Mouse (Mus musculus) midbrain, embryonic 11.5 days (tissue): ENCODE results near the gene Lag3. TPM values are rescaled to one million over a fixed set of nuclear protein-coding genes. Genes with fewer than 3 reads are reported as not detected.

Experiments
- ATAC-seq: fragments of 200-750 bp; cut with Nextera tagmentation; 2 replicates; pipeline ENCODE4 v1.8.0; 2017; ENCODE audit warnings: moderate TSS enrichment, moderate library complexity; ENCODE audit not compliant: low FRiP score
- DNase-seq: peaks from one replicate; pipeline ENCODE4 v3.0.0; 2015; ENCODE audit warnings: low spot score; ENCODE audit errors: missing footprints
- H3K27ac ChIP-seq: fragments of 300-500 bp; sonication (generic); 2 replicates; pipeline ENCODE4 v1.5.1; 2014; ENCODE audit warnings: low read depth, low read length
- H3K27me3 ChIP-seq: fragments of 300-500 bp; sonication (generic); 2 replicates; pipeline ENCODE4 v1.6.1; 2014; ENCODE audit warnings: mild to moderate bottlenecking, low read length, moderate library complexity, mixed read lengths; ENCODE audit not compliant: control insufficient read depth, insufficient read depth
- H3K36me3 ChIP-seq: fragments of 300-500 bp; sonication (generic); 2 replicates; pipeline ENCODE4 v1.6.1; 2014; ENCODE audit warnings: mild to moderate bottlenecking, low read length, moderate library complexity, mixed read lengths; ENCODE audit not compliant: control insufficient read depth, insufficient read depth
- H3K4me1 ChIP-seq: fragments of 300-500 bp; sonication (generic); 2 replicates; pipeline ENCODE4 v1.6.1; 2014; ENCODE audit warnings: low read length; ENCODE audit not compliant: control insufficient read depth, insufficient read depth
- H3K4me2 ChIP-seq: fragments of 300-500 bp; sonication (generic); 2 replicates; pipeline ENCODE4 v1.6.1; 2014; ENCODE audit warnings: mild to moderate bottlenecking, moderate library complexity
- H3K4me3 ChIP-seq: fragments of 300-500 bp; sonication (generic); 2 replicates; pipeline ENCODE4 v1.5.1; 2014; ENCODE audit warnings: low read depth, low read length
- H3K9ac ChIP-seq: fragments of 300-500 bp; sonication (generic); 2 replicates; pipeline ENCODE4 v1.6.1; 2014; ENCODE audit warnings: low read length
- H3K9me3 ChIP-seq: fragments of 300-500 bp; sonication (generic); 2 replicates; pipeline ENCODE4 v1.6.1; 2016; ENCODE audit warnings: low read length; ENCODE audit not compliant: control insufficient read depth
- WGBS: fragments of 180-500 bp; shearing (Covaris S2); extraction: QIAGEN DNeasy Blood & Tissue Kit; methylation state at CpG from one replicate; pipeline ENCODE4 v1.1.7; 2014; 5-methylcytosine and 5-hydroxymethylcytosine counted together
- polyA plus RNA-seq: library from polyadenylated mRNA; unstranded; fragments of >200 nt; fragmentation: Nextera tagmentation; extraction: Ambion mirVana; gene quantifications from 2 replicates; pipeline ENCODE4 v1.2.1, GENCODE M21; 2014

Gene Lag3
- polyA plus RNA-seq, 1 experiment from 2014 or later = 2.4 TPM

- Histone ChIP-seq H3K9me3 (no peaks in the 10 kb centered on the region), H3K4me3 (no peak overlapping the region), H3K27ac (no peak overlapping the region), H3K36me3 (no peaks in the 10 kb centered on the region), H3K4me2 (no peak overlapping the region), H3K27me3 (0 out of 2 replicates have a peak, but pooled peaks cover 3% of the 10 kb centered on the region), H3K9ac (0 out of 2 replicates have a peak overlapping the region, but pooled peaks have one; percentile 22), H3K4me1 (peaks cover 19% of the 10 kb centered on the region)
- WGBS = 55% methylated on average over 6 of the region's 7 CpGs
- no peak for ATAC-seq
- DNase-seq = no peak
Observed at GRCm38 (mm10) chr6:124866560-124866959, 44.9 kb downstream of the Lag3 start.

GRCm38 (mm10) chr6:124865766-124866362, 45.6 kb downstream of the Lag3 start:
- WGBS = 58% methylated on average over 18 of the region's 18 CpGs
- Histone ChIP-seq H3K36me3 (no peaks in the 10 kb centered on the region), H3K27me3 (0 out of 2 replicates have a peak, but pooled peaks cover 3% of the 10 kb centered on the region), H3K4me3 (no peak overlapping the region), H3K4me1 (peaks cover 23% of the 10 kb centered on the region), H3K4me2 (no peak overlapping the region), H3K9ac (no peak overlapping the region; the same call in 1 of the 2 replicates), H3K9me3 (no peaks in the 10 kb centered on the region), H3K27ac (no peak overlapping the region)
- ATAC-seq (no peak), DNase-seq (no peak)

- DNase-seq (peak; percentile 95), ATAC-seq (peak; percentile 66)
- Histone ChIP-seq H3K9me3 (no peaks in the 10 kb centered on the region), H3K4me2 (peak within 1 kb of the TSS; percentile 85), H3K4me1 (peaks cover 28% of the 10 kb centered on the region), H3K9ac (peak within 1 kb of the TSS; percentile 82), H3K27me3 (peaks cover 5% of the 10 kb centered on the region; the same call in 1 of the 2 replicates), H3K36me3 (no peaks in the 10 kb centered on the region), H3K27ac (peak within 1 kb of the TSS; percentile 67), H3K4me3 (peak within 1 kb of the TSS; percentile 53)
- WGBS = 1% methylated on average over 27 of the region's 43 CpGs
Observed at GRCm38 (mm10) chr6:124863658-124864298, 47.7 kb downstream of the Lag3 start, which contains the start of gene Gpr162. Gpr162 (minus strand) TSS chr6:124863983.

- 2% methylated on average over 16 of the region's 16 CpGs for WGBS
- peaks cover 5% of the 10 kb centered on the region; the same call in 1 of the 2 replicates for H3K27me3 ChIP-seq
- peak; percentile 45; the same call in 1 of the 2 replicates for ATAC-seq
Observed at GRCm38 (mm10) chr6:124863125-124863657, 48.3 kb downstream of the Lag3 start.

GRCm38 (mm10) chr6:124862406-124863124, 48.9 kb downstream of the Lag3 start:
- peak overlapping the region; percentile 85 for H3K4me2 ChIP-seq
- H3K4me3 ChIP-seq = peak overlapping the region; percentile 53
- WGBS = 11% methylated on average over 8 of the region's 8 CpGs
- H3K27me3 ChIP-seq = peaks cover 5% of the 10 kb centered on the region; the same call in 1 of the 2 replicates
- no peak overlapping the region; the same call in 1 of the 2 replicates for H3K27ac ChIP-seq
- H3K36me3 ChIP-seq = no peaks in the 10 kb centered on the region
- H3K9ac ChIP-seq = peak overlapping the region; percentile 82
- DNase-seq (peak; percentile 91), ATAC-seq (0 out of 2 replicates have a peak, but pooled peaks have one; percentile 0)
- H3K4me1 ChIP-seq = peaks cover 35% of the 10 kb centered on the region
- H3K9me3 ChIP-seq = no peaks in the 10 kb centered on the region

More at GRCm38 (mm10) chr6:124863125-124863657, 48.3 kb downstream of the Lag3 start:
- H3K36me3 ChIP-seq = no peaks in the 10 kb centered on the region
- peak overlapping the region; percentile 85 for H3K4me2 ChIP-seq
- H3K27ac ChIP-seq = peak overlapping the region; percentile 67
- peak overlapping the region; percentile 53 for H3K4me3 ChIP-seq
- no peaks in the 10 kb centered on the region for H3K9me3 ChIP-seq
- H3K9ac ChIP-seq = peak overlapping the region; percentile 82
- H3K4me1 ChIP-seq = peaks cover 29% of the 10 kb centered on the region
- no peak for DNase-seq

GRCm38 (mm10) chr6:124861802-124862201, 49.7 kb downstream of the Lag3 start:
- no peak overlapping the region for H3K9ac ChIP-seq
- peak overlapping the region; percentile 85; the same call in 1 of the 2 replicates for H3K4me2 ChIP-seq
- H3K36me3 ChIP-seq = no peaks in the 10 kb centered on the region
- no peak for DNase-seq
- H3K27me3 ChIP-seq = peaks cover 5% of the 10 kb centered on the region; the same call in 1 of the 2 replicates
- no peak overlapping the region for H3K4me3 ChIP-seq
- WGBS = 28% methylated on average over 3 of the region's 3 CpGs
- no peak overlapping the region for H3K27ac ChIP-seq
- H3K9me3 ChIP-seq = no peaks in the 10 kb centered on the region
- H3K4me1 ChIP-seq = peaks cover 35% of the 10 kb centered on the region
- ATAC-seq = no peak

GRCm38 (mm10) chr6:124861266-124861665, 50.2 kb downstream of the Lag3 start:
- Histone ChIP-seq H3K4me1 (peaks cover 38% of the 10 kb centered on the region), H3K9ac (no peak overlapping the region), H3K27ac (no peak overlapping the region)

GRCm38 (mm10) chr6:124860511-124860910, 51.0 kb downstream of the Lag3 start:
- no peak overlapping the region for H3K27ac ChIP-seq
- no peak for DNase-seq
- peaks cover 39% of the 10 kb centered on the region for H3K4me1 ChIP-seq
- no peak overlapping the region for H3K4me2 ChIP-seq
- H3K36me3 ChIP-seq = no peaks in the 10 kb centered on the region
- H3K4me3 ChIP-seq = no peak overlapping the region
- H3K27me3 ChIP-seq = peaks cover 3% of the 10 kb centered on the region; the same call in 1 of the 2 replicates
- 81% methylated on average over 9 of the region's 9 CpGs for WGBS
- peak overlapping the region; percentile 47 for H3K9ac ChIP-seq
- H3K9me3 ChIP-seq = no peaks in the 10 kb centered on the region
- no peak for ATAC-seq

More at GRCm38 (mm10) chr6:124861266-124861665, 50.2 kb downstream of the Lag3 start:
- Histone ChIP-seq H3K27me3 (peaks cover 5% of the 10 kb centered on the region; the same call in 1 of the 2 replicates), H3K9me3 (no peaks in the 10 kb centered on the region), H3K4me2 (peak overlapping the region; percentile 17; the same call in 1 of the 2 replicates), H3K36me3 (no peaks in the 10 kb centered on the region), H3K4me3 (no peak overlapping the region)
- ATAC-seq (no peak), DNase-seq (no peak)
- WGBS = 80% methylated on average over 19 of the region's 19 CpGs
